Mouse (Mus musculus): ENCODE results near the gene Veph1. TPM values are rescaled to one million over a fixed set of nuclear protein-coding genes. Genes with fewer than 3 reads are reported as not detected.
"Not testable (repeated sequence)": the region's sequence is repeated elsewhere in the genome, so short reads cannot be mapped to it uniquely, and the experiment has no call there.

Veph1 gene
- polyA plus RNA-seq, 1 experiment: not detected

DNA sequence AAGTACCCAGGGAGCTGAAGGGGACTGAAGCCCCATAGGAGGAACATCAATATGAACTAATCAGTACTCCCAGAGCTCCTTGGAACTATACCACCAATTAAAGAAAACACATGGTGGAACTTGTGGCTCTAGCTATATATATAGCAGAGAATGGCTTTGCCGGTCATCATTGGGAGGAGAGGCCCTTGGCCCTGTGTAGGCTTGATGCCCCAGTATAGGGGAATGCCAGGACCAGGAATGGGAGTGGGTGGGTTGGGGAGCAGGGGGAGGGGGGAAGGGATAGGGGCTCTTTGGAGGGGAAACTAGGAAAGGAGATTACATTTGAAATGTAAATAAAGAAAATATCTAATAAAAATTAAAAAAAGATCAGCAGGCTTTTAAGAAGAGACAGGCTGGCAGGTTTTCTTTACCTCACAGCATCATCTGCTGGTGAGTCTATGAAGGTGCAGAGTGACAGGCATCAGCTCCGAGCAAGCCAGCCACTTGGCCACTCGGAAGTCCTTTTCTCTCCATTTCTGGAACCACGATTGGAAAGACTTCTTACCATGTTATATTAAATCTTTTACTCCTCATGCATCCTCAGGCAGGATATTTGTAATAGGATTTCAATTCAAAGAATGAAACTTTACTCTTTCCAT, 60.3 kb downstream of the Veph1 start:
- not testable (repeated sequence) for DNase-seq (ENCODE audit: low read depth, low spot score)
- WGBS: 39% methylated on average over 4 of the region's 4 CpGs

DNA sequence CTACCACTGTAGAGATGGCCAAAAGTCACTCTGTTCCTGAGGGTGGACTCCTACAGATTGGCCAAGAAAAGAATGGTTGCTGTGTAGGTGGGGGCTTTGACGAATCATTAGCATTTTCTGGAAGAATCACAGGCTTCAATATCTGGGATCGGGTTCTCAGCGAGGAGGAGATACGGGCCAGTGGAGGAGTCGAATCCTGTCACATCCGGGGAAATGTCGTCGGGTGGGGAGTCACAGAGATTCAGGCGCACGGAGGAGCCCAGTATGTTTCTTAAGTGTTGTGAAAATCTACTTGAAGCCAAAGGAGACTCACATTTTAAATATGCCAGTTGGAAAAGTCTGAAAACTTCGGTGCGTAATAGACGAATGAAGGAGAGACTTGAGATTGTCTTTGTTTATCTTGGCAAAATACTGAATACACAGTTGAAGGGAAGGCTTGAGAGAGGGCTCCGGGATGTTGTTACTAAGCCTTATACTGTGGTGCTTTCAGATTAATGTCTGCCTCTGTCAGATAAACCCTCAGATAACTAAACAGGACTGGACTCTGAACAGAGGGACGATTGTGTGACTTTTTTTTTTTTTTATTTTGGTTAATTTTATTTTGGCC, 71.6 kb downstream of the Veph1 start:
- 77% methylated on average over 15 of the region's 15 CpGs for WGBS
- DNase-seq (ENCODE audit: low read depth, low spot score): no peak

DNA sequence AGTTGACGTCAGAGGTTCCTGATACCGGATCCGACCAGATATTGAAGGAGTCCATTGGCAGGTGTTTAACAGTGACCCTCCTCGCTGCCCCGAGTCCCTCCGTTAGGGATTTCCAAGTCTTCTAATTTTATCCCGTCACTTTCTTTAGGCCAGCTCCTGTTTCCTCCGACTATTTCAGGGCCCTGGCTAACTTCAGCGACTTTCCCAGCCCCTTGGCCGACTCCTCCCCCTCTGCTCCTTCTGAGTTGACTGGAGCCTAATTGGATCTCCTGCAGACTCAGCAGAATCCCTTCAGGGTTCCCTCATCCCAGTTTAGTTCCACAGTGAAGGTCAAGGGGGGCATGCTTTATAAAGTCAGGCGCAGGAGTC, 75.4 kb downstream of the Veph1 start:
- WGBS: 7% methylated on average over 11 of the region's 11 CpGs
- no peak for DNase-seq (ENCODE audit: low read depth, low spot score)

- 3% methylated on average over 54 of the region's 54 CpGs for WGBS
- DNase-seq (ENCODE audit: low read depth, low spot score): no peak
Measured at GRCm38 (mm10) chr3:66220554-66221242, 75.9 kb downstream of the Veph1 start.

DNA sequence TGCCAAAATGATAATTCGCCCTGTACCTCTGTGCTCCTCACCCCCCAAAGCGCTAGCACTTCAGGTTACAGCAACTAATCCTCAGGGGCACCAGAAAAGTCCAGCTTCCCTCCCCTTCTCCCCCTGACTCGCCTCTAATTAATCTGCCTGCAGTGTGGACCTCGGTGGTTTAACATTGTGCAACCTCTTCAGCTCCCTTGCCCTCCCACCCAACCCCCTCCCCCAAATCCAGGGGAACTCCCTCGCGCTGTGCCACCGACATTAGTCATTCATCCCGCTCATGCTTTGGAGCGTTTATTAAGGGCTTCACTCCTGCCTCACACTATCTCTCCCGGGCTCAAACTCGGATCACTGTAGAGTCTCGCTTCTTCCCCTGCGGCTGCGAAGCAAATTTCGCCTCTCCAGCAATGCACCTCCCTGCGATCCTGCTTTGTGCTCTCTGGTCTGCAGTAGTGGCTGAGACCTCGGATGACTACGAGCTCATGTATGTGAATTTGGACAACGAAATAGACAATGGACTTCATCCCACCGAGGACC, 76.9 kb downstream of the Veph1 start, which contains the start of gene Ptx3:
Gene Ptx3 (plus strand): TSS at position 256 of the 537 bp plus-strand sequence.
- WGBS: 13% methylated on average over 20 of the region's 20 CpGs
- DNase-seq (ENCODE audit: low read depth, low spot score): no peak

DNA sequence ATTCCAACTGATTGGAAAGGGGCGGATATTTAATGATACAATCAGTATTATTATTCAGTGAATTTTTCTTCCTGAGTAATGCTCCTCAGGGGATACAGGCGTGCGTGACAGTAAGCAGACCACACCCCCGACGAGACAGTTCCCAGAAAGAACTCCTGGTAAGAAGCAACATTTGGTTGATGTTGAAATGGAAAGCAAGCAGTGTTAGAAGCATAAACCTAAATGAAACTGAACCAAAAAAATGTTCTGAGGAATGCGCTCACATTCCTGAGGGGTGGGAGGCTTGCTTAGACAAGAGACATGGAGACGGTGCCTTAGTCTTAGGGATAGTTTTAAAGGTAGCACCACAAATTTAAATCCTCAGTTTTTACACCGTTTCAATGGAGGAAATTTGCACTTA, 80.9 kb downstream of the Veph1 start:
- WGBS: 57% methylated on average over 8 of the region's 8 CpGs
- no peak for DNase-seq (ENCODE audit: low read depth, low spot score)

DNA sequence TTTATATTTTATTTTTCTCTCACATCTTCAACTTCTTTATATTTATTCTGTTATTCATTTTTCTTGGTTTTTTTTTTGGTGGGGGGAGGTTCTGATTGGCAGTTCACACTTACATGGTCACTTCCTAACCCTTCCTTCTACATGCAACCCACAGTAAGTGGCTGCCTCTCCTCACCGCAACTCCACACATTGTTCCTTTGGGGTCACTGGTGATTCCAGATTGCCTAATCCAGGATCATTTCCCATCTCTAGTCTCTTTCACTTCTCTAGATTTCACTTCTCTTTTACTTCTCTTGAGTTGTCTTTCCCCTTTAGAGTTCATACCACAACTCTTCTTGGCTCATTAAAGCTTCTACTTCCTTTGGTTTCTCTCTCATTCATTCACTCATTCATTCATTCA, 83.1 kb downstream of the Veph1 start:
- WGBS: 97% methylated on average over 1 of the region's 1 CpGs
- no peak for DNase-seq (ENCODE audit: low read depth, low spot score)

DNA sequence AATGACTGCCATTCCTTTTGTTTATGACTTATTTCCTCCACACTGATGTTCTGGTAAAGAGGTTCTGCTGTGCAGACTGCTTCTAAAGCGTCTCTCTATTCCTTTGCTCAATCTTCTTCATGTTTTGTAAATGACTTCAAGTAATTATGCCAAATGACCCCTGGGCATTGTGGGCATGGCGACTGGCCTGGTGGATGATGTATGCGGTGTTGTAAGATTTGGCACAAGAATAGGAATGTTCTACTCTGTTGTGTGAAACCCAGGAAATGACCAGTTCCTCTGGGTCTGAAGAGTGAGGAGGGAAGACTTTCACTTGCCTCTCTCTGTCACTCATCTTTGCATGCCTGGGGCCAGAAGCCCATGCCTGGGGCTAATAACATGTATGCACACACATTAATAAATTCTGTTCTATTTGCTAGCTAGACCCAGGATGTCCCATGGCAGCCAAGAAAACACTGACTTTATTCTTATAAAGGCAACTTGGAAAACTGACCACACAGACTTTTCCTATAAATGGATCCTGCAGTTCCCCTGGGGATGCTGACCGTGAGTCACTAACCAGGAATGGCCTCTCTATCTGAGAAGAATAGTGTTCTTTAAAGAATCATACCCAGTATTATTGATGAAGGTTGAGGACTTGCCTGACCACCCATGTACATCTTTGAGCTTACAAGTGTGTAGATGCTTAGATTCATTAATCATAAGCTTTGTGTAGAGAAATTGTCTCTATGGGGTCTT, 87.6 kb downstream of the Veph1 start:
- 82% methylated on average over 4 of the region's 4 CpGs for WGBS
- DNase-seq (ENCODE audit: low read depth, low spot score): no peak

- 78% methylated on average over 3 of the region's 3 CpGs for WGBS
- DNase-seq (ENCODE audit: low read depth, low spot score): no peak
Measured at GRCm38 (mm10) chr3:66193910-66194562, 102.6 kb downstream of the Veph1 start.

- WGBS: 77% methylated on average over 2 of the region's 2 CpGs
- DNase-seq (ENCODE audit: low read depth, low spot score): no peak
Measured at GRCm38 (mm10) chr3:66179647-66180046, 117.0 kb downstream of the Veph1 start.

DNA sequence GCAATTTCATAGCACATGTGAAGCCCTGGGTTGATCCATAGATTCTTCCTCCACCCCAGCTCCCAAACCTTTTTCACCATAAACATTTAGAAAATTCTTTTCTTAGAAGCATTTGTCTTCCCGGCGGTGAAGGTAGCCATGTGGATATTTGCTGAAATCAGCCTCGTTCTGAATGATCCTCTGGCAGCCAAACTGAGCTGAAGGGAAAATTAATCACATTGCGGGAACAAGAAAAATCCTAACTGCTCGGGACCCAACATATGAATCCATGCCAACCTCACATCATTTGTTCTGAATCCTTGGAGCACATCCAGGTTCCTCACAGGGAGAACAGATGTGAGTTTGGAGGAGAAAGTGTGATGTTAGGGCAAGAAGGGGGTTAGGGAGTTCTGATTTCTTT, 123.7 kb downstream of the Veph1 start:
- no peak for DNase-seq (ENCODE audit: low read depth, low spot score)
- WGBS: 65% methylated on average over 5 of the region's 5 CpGs

DNA sequence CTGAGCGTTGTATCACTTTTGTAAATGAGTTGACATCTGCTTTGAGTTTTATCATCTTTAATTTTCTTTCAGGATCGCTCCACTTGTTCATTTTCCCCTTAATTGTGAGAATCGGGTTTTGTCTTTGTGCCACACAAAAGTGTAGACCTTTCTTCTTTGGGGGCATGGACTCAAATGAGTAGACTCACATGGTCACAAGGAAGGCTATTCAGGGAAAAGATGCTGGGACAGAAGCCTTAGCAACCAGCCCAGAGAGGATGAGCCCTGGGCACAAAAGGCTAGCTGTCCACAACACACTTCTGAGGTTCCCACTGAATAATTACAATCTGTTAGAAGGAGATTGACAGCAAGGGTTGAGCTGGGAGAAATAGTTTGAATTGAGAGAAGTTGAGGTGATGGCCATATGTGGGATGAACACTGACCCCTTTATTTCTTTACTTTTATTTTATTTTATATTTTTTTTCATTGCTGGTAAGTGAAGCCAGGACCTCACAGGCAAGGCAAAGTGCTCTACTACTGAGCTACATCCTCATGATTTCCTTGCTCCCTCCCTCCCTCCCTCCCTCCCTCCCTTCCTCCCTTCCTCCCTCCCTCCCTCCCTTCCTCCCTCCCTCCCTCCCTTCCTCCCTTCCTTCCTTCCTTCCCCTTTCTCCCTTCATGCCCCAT, 126.6 kb downstream of the Veph1 start:
- WGBS: 86% methylated on average over 3 of the region's 3 CpGs
- DNase-seq (ENCODE audit: low read depth, low spot score): no peak

GRCm38 (mm10) chr3:66166606-66167290, 129.9 kb downstream of the Veph1 start:
- WGBS: 81% methylated on average over 6 of the region's 6 CpGs
- DNase-seq (ENCODE audit: low read depth, low spot score): no peak

GRCm38 (mm10) chr3:66165026-66165425, 131.6 kb downstream of the Veph1 start:
- DNase-seq (ENCODE audit: low read depth, low spot score): no peak
- 57% methylated on average over 5 of the region's 5 CpGs for WGBS

DNA sequence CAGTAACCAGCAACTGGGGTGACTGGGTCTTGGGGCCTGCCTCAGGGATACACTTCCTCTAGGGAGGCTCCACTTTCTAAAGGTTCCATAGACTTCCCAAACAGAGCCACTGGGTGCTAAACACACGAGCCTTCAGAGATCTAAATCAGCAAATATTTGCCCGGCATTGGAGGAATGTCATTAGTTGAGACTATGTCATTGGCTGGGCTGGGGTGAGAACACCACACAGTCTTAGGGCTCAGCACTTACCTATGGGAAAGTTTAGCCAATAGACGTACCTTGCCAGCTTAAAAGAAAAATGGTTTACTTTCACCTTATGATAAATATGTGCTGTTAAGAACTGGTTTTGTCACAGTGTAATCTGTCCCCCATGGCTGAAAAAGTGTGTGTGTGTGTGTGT, 132.1 kb downstream of the Veph1 start:
- no peak for DNase-seq (ENCODE audit: low read depth, low spot score)
- WGBS: 37% methylated on average over 3 of the region's 3 CpGs

DNA sequence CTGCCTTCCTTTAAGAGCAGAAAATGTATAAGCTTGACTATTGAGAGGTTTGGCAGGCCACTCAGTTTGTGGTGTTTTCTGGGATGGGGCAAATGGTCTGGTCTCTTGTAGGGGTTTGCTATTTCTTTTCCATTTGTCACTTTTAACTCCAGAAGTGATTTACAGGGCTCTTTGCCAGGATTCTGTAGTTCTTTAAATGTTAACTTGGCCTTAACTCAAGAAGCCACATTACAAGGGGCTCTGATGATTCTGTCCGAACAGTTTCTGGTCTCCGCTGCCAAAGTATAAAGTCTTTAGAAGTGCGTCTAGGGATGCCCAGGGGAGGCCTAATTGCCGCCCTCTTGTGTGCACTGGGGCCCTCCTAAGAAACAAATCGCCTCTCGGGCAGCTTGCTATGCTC, 134.0 kb downstream of the Veph1 start:
- DNase-seq (ENCODE audit: low read depth, low spot score): no peak
- WGBS: 51% methylated on average over 6 of the region's 6 CpGs

GRCm38 (mm10) chr3:66157947-66158346, 138.7 kb downstream of the Veph1 start:
- 74% methylated on average over 8 of the region's 8 CpGs for WGBS
- DNase-seq (ENCODE audit: low read depth, low spot score): no peak

DNA sequence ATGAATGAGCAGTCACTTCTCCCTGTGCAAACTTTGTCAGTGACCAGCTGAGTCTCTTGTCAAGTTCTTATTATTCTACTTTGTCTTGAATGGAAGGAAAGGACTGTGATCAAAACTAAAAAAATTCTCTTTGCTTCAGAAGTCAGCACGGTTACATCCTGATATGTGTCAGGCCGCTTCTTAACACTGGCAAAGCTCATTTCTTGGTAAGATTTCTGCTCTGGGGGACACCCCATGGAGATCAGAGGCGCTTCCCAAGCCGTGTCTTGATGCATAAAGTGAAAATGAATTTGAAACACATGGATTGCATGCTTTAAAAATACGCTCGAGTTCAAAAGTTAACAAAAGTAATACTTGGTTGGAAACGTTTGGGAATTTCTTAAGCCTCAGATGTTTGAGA, 159.0 kb downstream of the Veph1 start:
- 77% methylated on average over 7 of the region's 7 CpGs for WGBS
- no peak for DNase-seq (ENCODE audit: low read depth, low spot score)

Data from large intestine, adult 2 months (tissue).